Comparison of ENCODE assay signal across 8 mouse cellular contexts in the genomic region with DNA sequence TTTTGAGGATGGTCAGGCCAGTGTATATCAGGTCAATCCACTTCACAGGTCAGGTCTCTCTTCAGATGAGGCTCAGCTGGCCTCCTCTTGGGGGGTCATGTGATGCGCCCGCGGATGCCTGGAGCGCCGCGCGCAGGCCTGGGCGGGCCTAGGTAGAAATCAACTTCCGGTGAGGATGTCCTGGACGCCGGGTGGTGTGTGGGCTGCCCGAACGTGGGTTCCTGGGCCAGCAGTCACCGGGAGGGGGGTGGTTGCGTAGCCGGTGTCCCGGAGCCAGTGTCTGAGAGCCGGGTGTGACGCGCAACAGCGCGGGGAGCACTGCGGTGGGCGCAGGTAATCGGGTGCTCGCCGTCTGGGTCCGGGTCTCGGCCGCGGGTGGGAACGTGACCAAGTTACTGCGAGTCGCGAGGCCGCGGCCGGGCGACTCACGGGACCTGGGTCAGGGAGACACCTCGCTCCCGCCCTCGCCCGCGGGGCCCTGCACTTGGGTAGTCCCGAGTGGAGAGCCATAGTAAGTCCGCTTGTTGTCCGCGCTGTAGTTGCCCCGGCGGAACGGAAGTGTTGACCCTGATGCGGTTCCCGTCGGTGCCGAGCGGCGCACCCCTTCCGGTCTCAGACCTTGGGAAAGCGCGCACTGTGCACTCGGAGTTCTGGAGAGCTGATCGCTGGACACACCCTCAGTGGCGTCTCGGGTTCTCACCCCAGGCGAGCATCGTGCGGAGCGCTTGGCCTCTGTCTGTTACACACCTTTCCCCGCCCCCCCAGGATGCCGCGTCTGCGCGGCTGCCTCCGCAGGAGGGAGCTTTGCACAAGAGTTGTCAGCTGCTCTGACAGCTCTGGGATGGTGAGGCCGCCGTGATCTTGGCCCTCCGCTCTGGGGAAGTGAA. TPM values are rescaled to one million over a fixed set of nuclear protein-coding genes. Genes with fewer than 3 reads are reported as not detected.
A peak's percentile ranks its signal among the peaks of the same experiment; 100 is the strongest.
DNase-seq lines count a peak whose midpoint lies in the region; ATAC-seq and TF ChIP-seq lines count a peak whose summit lies in the region.

A gene (plus strand): TSS at position 102 of the 887 bp plus-strand sequence.

- no peak for TF ChIP-seq CTCF in bone marrow macrophage, adult 2 months (IDR thresholded peaks at IDR 0.05; ENCODE audit: low read depth, low read length)
- no peak for TF ChIP-seq CTCF in embryonic fibroblast, embryonic 13.5 days (IDR thresholded peaks at IDR 0.05; ENCODE audit: borderline replicate concordance, insufficient read depth, low read length)

- peak within 1 kb of the TSS; percentile 81 for H3K4me2 ChIP-seq in kidney, embryonic 14.5 days (replicated peaks; ENCODE audit: low read depth, low read length)
- peak within 1 kb of the TSS; percentile 77 for H3K4me2 ChIP-seq in limb, embryonic 15.5 days

- no peaks in the 10 kb centered on the region for H3K36me3 ChIP-seq in kidney, embryonic 14.5 days (ENCODE audit: control insufficient read depth, insufficient read depth, low read length)
- no peaks in the 10 kb centered on the region for H3K36me3 ChIP-seq in limb, embryonic 15.5 days

- peak within 1 kb of the TSS; percentile 63 for H3K27ac ChIP-seq in bone marrow macrophage, adult 2 months (ENCODE audit: insufficient read depth, low read depth, low read length)
- peak within 1 kb of the TSS; percentile 42; the same call in 1 of the 2 replicates for H3K27ac ChIP-seq in embryonic fibroblast, embryonic 13.5 days (ENCODE audit: insufficient read depth, low read length)
- H3K27ac ChIP-seq in kidney, embryonic 14.5 days (ENCODE audit: low read depth, low read length), result peak within 1 kb of the TSS; percentile 77
- peak within 1 kb of the TSS; percentile 86 for H3K27ac ChIP-seq in limb, embryonic 15.5 days

- peaks cover 3% of the 10 kb centered on the region; the same call in 1 of the 2 replicates for H3K4me1 ChIP-seq in bone marrow macrophage, adult 2 months (ENCODE audit: control insufficient read depth, insufficient read depth, low read length)
- peaks cover 3% of the 10 kb centered on the region; the same call in 1 of the 2 replicates for H3K4me1 ChIP-seq in embryonic fibroblast, embryonic 13.5 days (ENCODE audit: control insufficient read depth, insufficient read depth, low read length)
- H3K4me1 ChIP-seq in kidney, embryonic 14.5 days (ENCODE audit: control insufficient read depth, insufficient read depth, low read length), result 0 out of 2 replicates have a peak, but pooled peaks cover 3% of the 10 kb centered on the region
- peaks cover 6% of the 10 kb centered on the region; the same call in 1 of the 2 replicates for H3K4me1 ChIP-seq in limb, embryonic 15.5 days

- no peaks in the 10 kb centered on the region for H3K27me3 ChIP-seq in kidney, embryonic 14.5 days (ENCODE audit: control insufficient read depth, insufficient read depth, low read length)
- no peaks in the 10 kb centered on the region for H3K27me3 ChIP-seq in limb, embryonic 15.5 days

- peak; percentile 16; the same call in 1 of the 2 replicates for TF ChIP-seq POLR2A in bone marrow macrophage, adult 2 months (IDR thresholded peaks at IDR 0.05; ENCODE audit: borderline replicate concordance, low read depth, low read length)
- TF ChIP-seq POLR2A in embryonic fibroblast, embryonic 13.5 days (IDR thresholded peaks at IDR 0.05; ENCODE audit: low read depth, low read length), result peak; percentile 82

- H3K9ac ChIP-seq in kidney, embryonic 14.5 days (ENCODE audit: low read depth, low read length), result peak within 1 kb of the TSS; percentile 76
- H3K9ac ChIP-seq in limb, embryonic 15.5 days, result peak within 1 kb of the TSS; percentile 68

- no peaks in the 10 kb centered on the region for H3K9me3 ChIP-seq in kidney, embryonic 14.5 days (ENCODE audit: control insufficient read depth, low read length)
- H3K9me3 ChIP-seq in limb, embryonic 15.5 days, result no peaks in the 10 kb centered on the region

- ATAC-seq in kidney, embryonic 14.5 days (ENCODE audit: low FRiP score, low TSS enrichment), result peak; percentile 99
- peak; percentile 96 for ATAC-seq in limb, embryonic 15.5 days (ENCODE audit: insufficient number of reproducible peaks, low FRiP score, low TSS enrichment, low read depth)

- DNase-seq in 3T3-L1 (ENCODE audit: low read depth, low spot score), result peak; percentile 97
- peak; percentile 87 to 90 for DNase-seq in heart, adult 9 months (ENCODE audit: low spot score in 2 of 2)
- peak; percentile 72 to 82 for DNase-seq in monocyte, adult 2 months (ENCODE audit: low read depth in 1 of 2, low spot score in 2 of 2)
- peak; percentile 73 to 80 for DNase-seq in spleen, postnatal 36 days (ENCODE audit: low spot score in 2 of 2)

- peak within 1 kb of the TSS; percentile 74 for H3K4me3 ChIP-seq in bone marrow macrophage, adult 2 months (ENCODE audit: insufficient read depth, low read length)
- peak within 1 kb of the TSS; percentile 65 for H3K4me3 ChIP-seq in embryonic fibroblast, embryonic 13.5 days (ENCODE audit: insufficient read depth, low read length)
- peak within 1 kb of the TSS; percentile 61 for H3K4me3 ChIP-seq in kidney, embryonic 14.5 days (ENCODE audit: low read length)
- peak within 1 kb of the TSS; percentile 66 for H3K4me3 ChIP-seq in limb, embryonic 15.5 days

- WGBS in kidney, embryonic 14.5 days, result 1% methylated on average over 78 of the region's 78 CpGs
- WGBS in limb, embryonic 15.5 days, result under 1% methylated on average over 77 of the region's 78 CpGs

RNA-seq across cellular contexts. Expression of the gene that starts here (rescaled TPM):
- polyA plus RNA-seq in bone marrow macrophage, adult 2 months (2012; ENCODE audit: insufficient read depth, insufficient read length, missing spikeins), result 13.9 and 16.7 TPM in 2 replicates
- 19.6 and 20.5 TPM in 2 replicates for polyA plus RNA-seq in embryonic fibroblast, embryonic 13.5 days (2011; ENCODE audit: insufficient read length, low read depth, missing spikeins)
- 19.5 and 21.1 TPM in 2 replicates for polyA plus RNA-seq in kidney, embryonic 14.5 days (2014; fragmentation: Nextera tagmentation; extraction: Ambion mirVana)
- 25.1 and 28.1 TPM in 2 replicates for polyA plus RNA-seq in limb, embryonic 15.5 days (2015; fragmentation: Nextera tagmentation; extraction: Ambion mirVana)

Comparison
In these comparisons a context has a peak if more than half of its experiments do, and no peak if none do; other contexts are left out.
1. Peak in every context shown above with its lines: DNase-seq, ATAC-seq, H3K4me3 ChIP-seq and H3K27ac ChIP-seq.